Mouse (Mus musculus) megakaryocyte progenitor cell, adult 5-6 weeks (primary cell): ENCODE measurements at regions not wholly inside any gene's neighbourhood (a gene's known extent, or its start where the extent isn't known, plus 50 kb on each side); places are given as distances from the start of the nearest gene placed in this dataset.

ENCODE experiments used
- ATAC-seq: replicated peaks from 2 replicates; pipeline ENCODE4 v1.8.0; 2016; ENCODE audit warnings: mild to moderate bottlenecking, moderate TSS enrichment, inconsistent platforms; ENCODE audit not compliant: poor library complexity

GRCm38 (mm10) chr16:8117543-8118167 is 307.3 kb downstream of the Tmem114 start:
- ATAC-seq, result no peak

- no peak for ATAC-seq
These were observed 313.4 kb downstream of the Tmem114 start for GRCm38 (mm10) chr16:8111329-8112116.

- ATAC-seq, result no peak
These were observed 316.5 kb downstream of the Tmem114 start for GRCm38 (mm10) chr16:8108141-8109122.

GRCm38 (mm10) chr16:8079024-8079423 is 345.9 kb downstream of the Tmem114 start:
- ATAC-seq, result no peak

GRCm38 (mm10) chr16:8078461-8078860 is 346.5 kb downstream of the Tmem114 start:
- no peak for ATAC-seq

GRCm38 (mm10) chr16:8074729-8075128 is 350.2 kb downstream of the Tmem114 start:
- ATAC-seq, result no peak

GRCm38 (mm10) chr16:8053936-8054335 is 371.0 kb downstream of the Tmem114 start:
- no peak for ATAC-seq

- no peak for ATAC-seq
These were observed 416.0 kb downstream of the Tmem114 start for GRCm38 (mm10) chr16:8008966-8009365.

- ATAC-seq, result no peak
These were observed 418.3 kb downstream of the Tmem114 start for GRCm38 (mm10) chr16:8006631-8007030.

GRCm38 (mm10) chr16:8002339-8003089 is 422.4 kb downstream of the Tmem114 start:
- no peak for ATAC-seq

GRCm38 (mm10) chr16:7982816-7983215 is 442.1 kb downstream of the Tmem114 start:
- ATAC-seq, result no peak

GRCm38 (mm10) chr16:7978466-7978865 is 446.5 kb downstream of the Tmem114 start:
- ATAC-seq, result no peak

GRCm38 (mm10) chr16:7951616-7952015 is 473.3 kb downstream of the Tmem114 start:
- no peak for ATAC-seq

- no peak for ATAC-seq
These were observed 482.6 kb downstream of the Tmem114 start for GRCm38 (mm10) chr16:7942333-7942732.

GRCm38 (mm10) chr16:7937167-7937566 is 487.8 kb downstream of the Tmem114 start:
- ATAC-seq, result no peak

- no peak for ATAC-seq
These were observed 492.6 kb downstream of the Tmem114 start for GRCm38 (mm10) chr16:7932322-7932721.

- no peak for ATAC-seq
These were observed 493.3 kb downstream of the Tmem114 start for GRCm38 (mm10) chr16:7931676-7932075.

GRCm38 (mm10) chr16:7929112-7929511 is 495.8 kb downstream of the Tmem114 start:
- ATAC-seq, result no peak

- ATAC-seq, result no peak
These were observed 496.5 kb downstream of the Tmem114 start for GRCm38 (mm10) chr16:7928391-7928935.

- ATAC-seq, result no peak
These were observed 497.2 kb downstream of the Tmem114 start for GRCm38 (mm10) chr16:7927756-7928155.
